Mouse (Mus musculus) heart, adult 11 months (tissue): ENCODE results near the gene Dda1.
"Not testable (repeated sequence)": the region's sequence is repeated elsewhere in the genome, so short reads cannot be mapped to it uniquely, and the experiment has no call there.

ENCODE experiments used
- DNase-seq: peaks from one replicate; pipeline ENCODE4 v3.0.0; 2022

Dda1 gene

GRCm38 (mm10) chr8:71497077-71497645, 28.2 kb downstream of the Dda1 start:
- DNase-seq: no peak

GRCm38 (mm10) chr8:71497881-71498501, 29.0 kb downstream of the Dda1 start:
- DNase-seq: peak; percentile 98

- DNase-seq: peak; percentile 94
Observed at GRCm38 (mm10) chr8:71498816-71499690, 30.1 kb downstream of the Dda1 start.

- no peak for DNase-seq
Observed at GRCm38 (mm10) chr8:71504349-71504748, 35.4 kb downstream of the Dda1 start.

- DNase-seq: no peak
Observed at GRCm38 (mm10) chr8:71505326-71505725, 36.3 kb downstream of the Dda1 start.

GRCm38 (mm10) chr8:71505979-71506378, 37.0 kb downstream of the Dda1 start:
- DNase-seq: peak; percentile 93

GRCm38 (mm10) chr8:71507589-71508104, 38.6 kb downstream of the Dda1 start:
- peak; percentile 99 for DNase-seq

GRCm38 (mm10) chr8:71509316-71509715, 40.3 kb downstream of the Dda1 start:
- peak; percentile 94 for DNase-seq

- DNase-seq: peak; percentile 95
Observed at GRCm38 (mm10) chr8:71511644-71512043, 42.6 kb downstream of the Dda1 start, which contains the start of gene Plvap. Gene Plvap, minus strand, starts transcription at chr8:71511752.

- DNase-seq: no peak
Observed at GRCm38 (mm10) chr8:71513018-71513754, 44.2 kb downstream of the Dda1 start.

- no peak for DNase-seq
Observed at GRCm38 (mm10) chr8:71515043-71515442, 46.0 kb downstream of the Dda1 start.

GRCm38 (mm10) chr8:71516786-71517185, 47.8 kb downstream of the Dda1 start:
- DNase-seq: no peak

- not testable (repeated sequence) for DNase-seq
Observed at GRCm38 (mm10) chr8:71519037-71519825, 50.2 kb downstream of the Dda1 start.

- DNase-seq: peak; percentile 99
Observed at GRCm38 (mm10) chr8:71521634-71522033, 52.6 kb downstream of the Dda1 start.

- peak; percentile 91 for DNase-seq
Observed at GRCm38 (mm10) chr8:71525226-71526050, 56.4 kb downstream of the Dda1 start, which contains the start of gene Ccdc194. Gene Ccdc194, minus strand, starts transcription at chr8:71525711.
